Mouse (Mus musculus) bone marrow macrophage, adult 2 months (primary cell): Measurements from ENCODE around the gene Hepacam2. TPM values are rescaled to one million over a fixed set of nuclear protein-coding genes. Genes with fewer than 3 reads are reported as not detected.
"Not testable (repeated sequence)": the region's sequence is repeated elsewhere in the genome, so short reads cannot be mapped to it uniquely, and the experiment has no call there.

Experiments used
- H3K27ac ChIP-seq: 2 replicates; pipeline ENCODE4 v1.5.1; 2012; ENCODE audit warnings: low read depth, low read length; ENCODE audit not compliant: insufficient read depth
- H3K4me1 ChIP-seq: 2 replicates; pipeline ENCODE4 v1.6.1; 2012; ENCODE audit warnings: low read length; ENCODE audit not compliant: control insufficient read depth, insufficient read depth
- H3K4me3 ChIP-seq: 2 replicates; pipeline ENCODE4 v1.5.1; 2012; ENCODE audit warnings: mild to moderate bottlenecking, low read length, moderate library complexity; ENCODE audit not compliant: insufficient read depth
- CTCF ChIP-seq: IDR thresholded peaks from 2 replicates; pipeline ENCODE4 v1.5.1; 2012; ENCODE audit warnings: low read depth, mild to moderate bottlenecking, low read length, moderate library complexity
- POLR2A ChIP-seq: IDR thresholded peaks from 2 replicates; pipeline ENCODE4 v1.6.1; 2012; ENCODE audit warnings: mild to moderate bottlenecking, low read depth, low read length, borderline replicate concordance
- polyA plus RNA-seq: library from polyadenylated mRNA; stranded (reverse); fragments of >200 nt; gene quantifications from 2 replicates; pipeline ENCODE4 v1.2.4, GENCODE M21; 2012; ENCODE audit not compliant: missing spikeins, insufficient read depth, insufficient read length

Gene Hepacam2
- polyA plus RNA-seq, 1 experiment: 0.74 TPM

GRCm38 (mm10) chr6:3509782-3510181, 11.7 kb upstream of the Hepacam2 start:
- H3K4me1 ChIP-seq: peaks cover 17% of the 10 kb centered on the region
- TF ChIP-seq CTCF (no peak), POLR2A (no peak)
- no peak overlapping the region for H3K27ac ChIP-seq
- H3K4me3 ChIP-seq: no peak overlapping the region

DNA sequence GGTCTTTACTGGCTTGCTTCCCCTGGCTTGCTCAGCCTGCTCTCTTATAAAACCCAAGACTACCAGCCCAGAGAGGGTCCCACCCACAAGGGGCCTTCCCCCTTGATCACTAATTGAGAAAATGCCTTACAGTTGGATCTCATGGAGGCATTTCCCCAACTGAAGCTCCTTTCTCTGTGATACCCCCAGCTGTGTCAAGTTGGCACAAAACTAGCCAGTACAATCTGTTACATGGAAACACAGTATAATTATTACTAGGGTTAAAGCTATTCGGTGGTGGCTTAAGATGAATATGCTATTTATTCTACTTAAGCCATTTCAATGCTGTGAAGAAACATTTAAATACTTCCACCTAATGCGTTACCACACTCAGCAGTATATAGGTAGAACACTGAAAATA, 10.1 kb upstream of the Hepacam2 start:
- H3K4me1 ChIP-seq, H3K4me3 ChIP-seq, H3K27ac ChIP-seq: not testable (repeated sequence)

GRCm38 (mm10) chr6:3507078-3507477, 9.0 kb upstream of the Hepacam2 start:
- Histone ChIP-seq H3K4me3 (no peak overlapping the region), H3K27ac (no peak overlapping the region), H3K4me1 (peaks cover 2% of the 10 kb centered on the region; the same call in 1 of the 2 replicates)
- no peak for TF ChIP-seq CTCF
- TF ChIP-seq POLR2A: no peak

- Histone ChIP-seq H3K27ac (no peak overlapping the region), H3K4me1 (peaks cover 11% of the 10 kb centered on the region)
- TF ChIP-seq CTCF (no peak), POLR2A (no peak)
These were observed 7.2 kb upstream of the Hepacam2 start for GRCm38 (mm10) chr6:3505289-3505688.

GRCm38 (mm10) chr6:3500286-3500685, 2.2 kb upstream of the Hepacam2 start:
- Histone ChIP-seq H3K4me1 (peaks cover 17% of the 10 kb centered on the region), H3K4me3 (no peak overlapping the region; the same call in 1 of the 2 replicates), H3K27ac (no peak overlapping the region)
- TF ChIP-seq CTCF: no peak
- no peak for TF ChIP-seq POLR2A

More at GRCm38 (mm10) chr6:3505289-3505688, 7.2 kb upstream of the Hepacam2 start:
- no peak overlapping the region for H3K4me3 ChIP-seq

- Histone ChIP-seq H3K4me1 (peaks cover 14% of the 10 kb centered on the region), H3K27ac (no peak overlapping the region), H3K4me3 (no peak overlapping the region)
- no peak for TF ChIP-seq POLR2A
- no peak for TF ChIP-seq CTCF
These were observed 1.9 kb downstream of the Hepacam2 start for GRCm38 (mm10) chr6:3496210-3496609.

GRCm38 (mm10) chr6:3494285-3494684, 3.8 kb downstream of the Hepacam2 start:
- Histone ChIP-seq H3K4me1 (0 out of 2 replicates have a peak, but pooled peaks cover 2% of the 10 kb centered on the region), H3K4me3 (no peak overlapping the region), H3K27ac (no peak overlapping the region)
- TF ChIP-seq CTCF (no peak), POLR2A (no peak)

GRCm38 (mm10) chr6:3487355-3487754, 10.7 kb downstream of the Hepacam2 start:
- no peak for TF ChIP-seq CTCF
- no peak for TF ChIP-seq POLR2A
- Histone ChIP-seq H3K4me1 (peaks cover 21% of the 10 kb centered on the region), H3K4me3 (no peak overlapping the region), H3K27ac (peak overlapping the region; percentile 35)

DNA sequence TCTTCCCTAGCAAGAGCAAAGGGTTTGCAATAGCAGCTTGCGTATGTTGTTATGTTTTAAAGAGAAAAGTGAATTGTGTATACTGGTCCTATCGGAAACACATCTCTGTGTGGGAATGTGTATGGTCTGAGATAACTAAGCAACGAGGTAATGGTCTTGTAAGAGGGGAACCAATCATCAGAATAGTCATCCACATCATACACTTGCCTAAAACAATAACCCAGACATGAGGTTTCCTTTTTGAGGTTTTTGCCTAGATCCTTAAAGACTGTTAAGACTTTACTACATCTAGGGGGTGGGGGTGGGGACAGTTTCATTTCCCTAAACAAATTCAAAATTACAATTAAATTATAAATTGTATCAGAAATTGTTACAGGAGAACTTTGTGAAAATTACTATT, 13.0 kb downstream of the Hepacam2 start:
- H3K4me3 ChIP-seq: no peak overlapping the region
- no peak for TF ChIP-seq POLR2A
- no peak for TF ChIP-seq CTCF
- no peak overlapping the region for H3K27ac ChIP-seq
- peaks cover 31% of the 10 kb centered on the region for H3K4me1 ChIP-seq

DNA sequence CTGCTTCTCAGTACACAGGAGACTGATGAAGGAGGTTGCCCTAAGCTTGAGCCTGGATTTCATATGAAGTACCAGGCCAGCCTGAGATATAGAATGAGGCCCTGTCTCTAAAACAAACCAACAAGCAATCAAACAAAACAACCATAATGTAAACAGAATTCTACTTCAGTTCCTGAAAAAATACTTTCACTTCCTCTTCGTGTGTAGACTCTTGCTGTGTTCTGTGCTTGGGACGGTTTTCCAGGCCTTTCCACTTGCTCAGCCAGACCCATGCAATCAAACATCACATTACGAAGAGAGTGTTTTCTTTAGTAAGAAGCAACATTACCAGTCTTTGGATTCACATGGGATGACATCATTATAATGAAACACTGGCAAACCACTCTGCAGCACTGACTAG, 16.4 kb downstream of the Hepacam2 start:
- H3K4me1 ChIP-seq: peaks cover 17% of the 10 kb centered on the region
- TF ChIP-seq CTCF (no peak), POLR2A (no peak)
- no peak overlapping the region for H3K4me3 ChIP-seq
- H3K27ac ChIP-seq: peak overlapping the region; percentile 63

DNA sequence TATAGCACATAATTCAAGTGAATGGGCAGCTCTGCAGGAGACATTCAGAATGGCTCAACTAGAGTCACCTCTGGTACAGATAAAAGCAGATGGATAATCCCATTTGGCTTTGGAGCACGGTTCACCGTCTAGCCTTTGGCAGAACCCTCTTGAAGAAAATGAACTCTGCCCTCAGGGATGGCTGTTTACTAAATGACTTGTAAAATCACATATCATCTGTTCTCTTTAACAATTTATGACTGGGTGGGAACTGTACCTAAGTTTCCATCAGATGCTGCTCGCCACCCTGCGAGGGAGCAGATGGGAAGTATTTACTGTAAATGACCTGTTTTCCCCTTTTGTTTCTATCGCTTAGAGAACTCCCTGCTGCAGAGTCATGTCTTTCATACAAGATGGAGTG, 18.2 kb downstream of the Hepacam2 start:
- no peak overlapping the region for H3K4me3 ChIP-seq
- H3K4me1 ChIP-seq: peaks cover 14% of the 10 kb centered on the region
- H3K27ac ChIP-seq: no peak overlapping the region
- no peak for TF ChIP-seq POLR2A
- no peak for TF ChIP-seq CTCF

- H3K4me3 ChIP-seq: no peak overlapping the region
- peaks cover 1% of the 10 kb centered on the region for H3K4me1 ChIP-seq
- TF ChIP-seq POLR2A (no peak), CTCF (no peak)
- no peak overlapping the region for H3K27ac ChIP-seq
These were observed 21.8 kb downstream of the Hepacam2 start for GRCm38 (mm10) chr6:3476299-3476698.
